Mouse (Mus musculus): ENCODE results near the gene Prok2.
A peak's percentile ranks its signal among the peaks of the same experiment; 100 is the strongest.

Gene Prok2

DNA sequence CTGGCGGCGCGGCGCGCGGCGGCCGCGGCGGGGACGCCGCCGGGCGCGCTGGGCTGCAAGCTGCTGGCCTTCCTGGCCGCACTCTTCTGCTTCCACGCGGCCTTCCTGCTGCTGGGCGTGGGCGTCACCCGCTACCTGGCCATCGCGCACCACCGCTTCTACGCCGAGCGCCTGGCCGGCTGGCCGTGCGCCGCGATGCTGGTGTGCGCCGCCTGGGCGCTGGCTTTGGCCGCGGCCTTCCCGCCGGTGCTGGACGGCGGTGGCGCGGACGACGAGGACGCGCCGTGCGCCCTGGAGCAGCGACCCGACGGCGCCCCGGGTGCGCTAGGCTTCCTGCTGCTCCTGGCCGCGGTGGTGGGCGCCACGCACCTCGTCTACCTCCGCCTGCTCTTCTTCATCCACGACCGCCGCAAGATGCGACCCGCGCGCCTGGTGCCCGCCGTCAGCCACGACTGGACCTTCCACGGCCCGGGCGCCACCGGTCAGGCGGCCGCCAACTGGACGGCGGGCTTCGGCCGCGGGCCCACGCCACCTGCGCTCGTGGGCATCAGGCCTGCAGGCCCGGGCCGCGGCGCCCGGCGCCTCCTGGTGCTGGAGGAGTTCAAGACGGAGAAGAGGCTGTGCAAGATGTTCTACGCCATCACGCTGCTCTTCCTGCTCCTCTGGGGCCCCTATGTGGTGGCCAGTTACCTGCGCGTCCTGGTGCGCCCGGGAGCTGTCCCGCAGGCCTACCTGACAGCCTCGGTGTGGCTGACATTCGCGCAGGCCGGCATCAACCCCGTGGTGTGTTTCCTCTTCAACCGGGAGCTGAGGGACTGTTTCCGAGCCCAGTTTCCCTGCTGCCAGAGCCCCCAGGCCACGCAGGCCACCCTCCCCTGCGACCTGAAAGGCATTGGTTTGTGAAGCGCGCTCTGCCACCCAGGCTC is 33.0 kb downstream of the Prok2 start:
- DNase-seq (ENCODE audit: low spot score) = no peak

GRCm38 (mm10) chr6:99692206-99692915 is 33.8 kb downstream of the Prok2 start, which contains the start of gene Gpr27:
Gene Gpr27, plus strand, starts transcription at chr6:99692679.
- DNase-seq (ENCODE audit: low spot score) = no peak

- no peak for DNase-seq (ENCODE audit: low spot score)
Observed at GRCm38 (mm10) chr6:99691666-99692205, 34.5 kb downstream of the Prok2 start.

DNA sequence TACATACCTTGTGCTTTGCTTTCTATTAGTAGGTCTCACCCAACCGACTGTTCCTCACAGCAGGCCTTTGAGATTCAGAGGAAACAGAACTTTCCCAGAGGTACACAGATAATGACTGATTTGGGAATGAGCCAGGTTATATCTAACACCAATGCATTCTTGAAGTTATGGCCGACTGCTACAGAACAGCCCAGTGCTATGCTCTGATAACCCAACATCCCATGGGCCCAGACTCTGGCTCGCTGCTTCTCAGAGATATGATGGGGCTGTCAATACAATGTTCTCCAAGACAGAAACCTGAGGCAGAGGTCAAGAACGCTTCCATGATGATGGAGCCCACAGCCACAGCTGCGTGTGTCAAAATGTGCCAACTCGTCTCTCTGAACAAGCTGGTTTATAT is 37.7 kb downstream of the Prok2 start:
- no peak for DNase-seq (ENCODE audit: low spot score)

- peak; percentile 44 for DNase-seq (ENCODE audit: low spot score)
Observed at GRCm38 (mm10) chr6:99684899-99685298, 41.3 kb downstream of the Prok2 start.

DNA sequence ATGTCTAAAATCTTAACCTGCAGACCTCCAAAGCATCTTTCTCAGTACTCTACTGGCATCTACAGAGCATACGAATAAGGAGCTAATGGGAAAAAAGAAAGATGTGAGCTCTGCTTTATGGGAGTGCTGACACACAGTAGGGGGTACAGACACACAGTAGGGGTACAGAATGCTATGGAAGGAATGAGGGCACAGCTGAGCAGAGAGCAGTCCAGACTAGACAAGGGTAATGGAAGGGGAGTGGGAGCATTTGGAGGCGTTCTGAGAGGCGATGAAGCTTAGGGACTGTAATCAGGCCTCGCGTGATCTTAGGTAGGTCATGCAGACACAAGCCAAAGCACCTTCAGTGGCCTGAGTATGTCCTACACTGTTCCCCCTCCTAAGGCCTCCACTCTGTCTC is 42.2 kb downstream of the Prok2 start:
- no peak for DNase-seq (ENCODE audit: low spot score)

DNA sequence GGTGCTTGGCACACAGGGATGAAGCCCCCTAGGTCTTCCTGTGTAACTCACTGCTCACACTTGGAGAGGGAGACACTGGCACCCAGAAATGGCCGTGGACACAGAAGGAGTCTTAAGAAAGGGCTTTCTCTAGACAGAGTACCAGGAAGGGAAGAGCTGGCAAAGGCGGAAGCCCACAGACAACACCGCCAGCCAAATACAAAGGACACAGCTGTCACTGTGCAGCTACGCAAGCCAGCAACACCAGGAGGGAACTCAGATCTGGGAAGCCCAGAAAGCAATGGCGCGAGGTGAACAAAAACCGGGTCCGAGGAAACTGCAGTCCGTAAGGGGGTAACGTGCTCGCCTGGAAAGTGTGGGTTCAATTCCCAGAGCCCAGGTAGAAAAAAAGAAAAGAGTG is 48.1 kb downstream of the Prok2 start:
- DNase-seq (ENCODE audit: low spot score) = no peak

DNA sequence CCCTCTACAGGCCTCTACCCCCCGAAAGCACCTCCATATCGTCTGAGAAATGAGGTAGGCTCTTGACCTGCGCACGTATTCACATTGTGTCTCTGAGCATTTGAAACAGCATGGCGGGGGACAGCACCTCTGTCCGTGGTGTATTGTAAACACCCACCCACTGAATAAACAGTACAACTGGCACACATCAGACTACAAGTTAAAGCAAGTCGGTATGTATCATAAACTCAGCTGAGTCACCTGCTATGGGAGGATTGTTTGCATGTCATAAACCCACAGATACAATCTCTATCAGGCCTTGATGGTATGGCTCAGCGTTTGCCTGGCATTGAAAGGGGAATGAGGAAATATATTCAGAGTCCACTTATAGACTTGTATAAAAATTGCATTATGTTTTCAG is 48.9 kb downstream of the Prok2 start:
- no peak for DNase-seq (ENCODE audit: low spot score)

GRCm38 (mm10) chr6:99674482-99674881 is 51.7 kb downstream of the Prok2 start:
- no peak for DNase-seq (ENCODE audit: low spot score)

- no peak for DNase-seq (ENCODE audit: low spot score)
Observed at GRCm38 (mm10) chr6:99671768-99672167, 54.4 kb downstream of the Prok2 start.

- DNase-seq (ENCODE audit: low spot score) = peak; percentile 73
Observed at GRCm38 (mm10) chr6:99670481-99671119, 55.6 kb downstream of the Prok2 start.

- no peak for DNase-seq (ENCODE audit: low spot score)
Observed at GRCm38 (mm10) chr6:99669481-99670325, 56.5 kb downstream of the Prok2 start.

DNA sequence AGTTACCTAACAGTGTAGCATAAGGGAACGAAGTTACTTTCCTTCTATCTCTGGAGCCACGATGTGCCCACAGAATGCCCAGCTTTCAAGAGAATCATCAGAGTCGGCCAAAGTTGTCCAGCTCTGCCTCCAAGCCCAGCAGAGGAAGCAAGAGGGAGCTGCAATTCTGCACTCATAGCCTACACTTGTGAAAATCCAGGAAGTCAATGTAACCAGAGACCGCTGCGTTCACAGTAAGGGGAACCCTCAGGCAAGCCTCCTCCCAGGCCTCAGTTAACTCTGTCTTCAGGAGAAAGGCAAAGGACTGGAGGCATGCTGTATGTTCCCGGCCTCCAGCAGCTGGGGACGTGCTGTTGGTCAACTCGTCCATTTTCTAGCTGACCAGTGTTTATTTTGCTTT is 58.9 kb downstream of the Prok2 start:
- no peak for DNase-seq (ENCODE audit: low spot score)

- DNase-seq (ENCODE audit: low spot score) = peak; percentile 13
Observed at GRCm38 (mm10) chr6:99666318-99667171, 59.6 kb downstream of the Prok2 start, which contains the start of the genes Eif4e3 and Gm20696. Gene Eif4e3, minus strand, starts transcription at chr6:99666771. Gene Gm20696, minus strand, starts transcription at chr6:99666797.

DNA sequence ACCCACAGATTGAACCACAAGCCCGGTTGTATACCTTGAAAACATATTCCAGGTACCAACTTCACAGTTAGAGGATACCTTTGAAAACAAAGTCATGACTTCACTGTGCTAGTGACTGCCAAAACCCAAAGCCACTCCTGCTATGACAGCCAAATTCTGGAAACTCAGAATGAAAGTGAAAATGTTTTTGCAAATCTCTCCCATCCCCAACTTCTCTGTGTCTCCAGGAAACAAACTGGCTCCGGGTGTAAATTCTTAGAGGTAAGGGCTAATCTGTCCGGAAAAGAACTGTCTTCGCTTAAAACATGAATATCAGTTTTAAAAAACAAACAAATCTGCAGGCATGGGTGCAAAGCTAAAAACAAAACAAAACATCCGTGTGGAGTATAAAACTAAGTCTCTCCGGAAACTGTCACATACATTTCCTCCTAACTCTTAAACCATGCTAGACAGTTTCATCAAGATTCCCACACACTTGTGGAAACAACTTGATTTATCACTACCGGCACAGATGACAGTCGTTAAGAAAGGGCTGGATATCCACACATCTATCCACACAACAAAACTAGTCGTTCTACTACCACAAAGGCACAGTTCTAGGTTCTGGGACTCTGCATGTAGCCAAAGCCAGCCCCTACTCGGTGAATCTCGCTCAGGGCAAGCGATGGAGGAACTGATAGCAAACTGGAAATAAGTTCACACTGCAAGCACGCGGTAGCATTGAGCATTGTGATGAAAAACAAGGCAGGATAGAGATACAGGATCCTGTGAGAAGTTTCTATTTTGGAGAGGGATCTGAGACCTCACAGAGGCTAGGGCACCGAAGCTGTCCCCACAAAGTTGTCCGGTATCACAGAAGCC is 60.5 kb downstream of the Prok2 start:
- DNase-seq (ENCODE audit: low spot score) = peak; percentile 35

DNA sequence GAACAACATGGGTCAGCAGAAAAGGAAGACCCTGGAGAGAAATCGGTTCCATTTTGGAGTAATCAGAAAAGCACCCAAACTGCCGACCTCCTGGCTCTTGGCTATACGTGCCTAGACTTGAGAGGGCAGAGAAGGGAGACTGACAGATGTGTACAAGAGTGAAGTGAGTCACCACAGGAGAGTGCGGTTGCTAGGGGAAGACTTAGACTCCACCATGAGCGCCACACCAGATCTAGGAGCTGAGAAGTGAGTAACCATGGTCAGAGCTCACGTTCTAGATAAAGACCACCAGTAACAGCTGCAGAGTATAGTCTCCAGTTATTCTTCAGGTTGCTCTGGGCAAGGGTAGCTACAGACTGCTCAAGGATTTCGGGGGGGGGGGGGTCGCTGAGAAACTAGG is 63.0 kb downstream of the Prok2 start:
- no peak for DNase-seq (ENCODE audit: low spot score)
